Mouse (Mus musculus) lung, postnatal 10 days (tissue): Measurements from ENCODE around the gene Lcn12.

Experiments used
- DNase-seq: peaks from one replicate; pipeline ENCODE4 v3.0.0; 2021

Lcn12 gene

DNA sequence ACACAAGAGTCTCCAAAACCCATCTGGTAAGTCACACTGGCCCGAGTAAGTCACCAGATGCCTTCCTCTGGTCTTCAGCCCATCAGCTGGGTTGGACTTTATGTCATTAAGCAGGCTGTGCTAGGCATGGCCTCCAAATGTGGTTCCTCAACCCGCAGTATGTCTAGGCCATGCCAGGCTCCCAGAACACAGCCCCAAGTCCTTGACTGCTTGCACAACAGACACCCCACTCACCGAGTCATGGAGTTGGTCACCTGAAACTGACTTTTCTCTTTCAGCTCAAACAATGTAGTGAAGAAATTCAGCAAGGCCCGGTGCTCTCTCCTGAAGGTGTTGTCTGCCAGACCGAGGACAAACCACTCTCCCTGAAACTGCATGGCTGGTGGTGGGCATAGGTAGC lies 723 bp downstream of the Lcn12 start:
- no peak for DNase-seq

GRCm38 (mm10) chr2:25488671-25489068 lies 5.0 kb downstream of the Lcn12 start:
- no peak for DNase-seq

DNA sequence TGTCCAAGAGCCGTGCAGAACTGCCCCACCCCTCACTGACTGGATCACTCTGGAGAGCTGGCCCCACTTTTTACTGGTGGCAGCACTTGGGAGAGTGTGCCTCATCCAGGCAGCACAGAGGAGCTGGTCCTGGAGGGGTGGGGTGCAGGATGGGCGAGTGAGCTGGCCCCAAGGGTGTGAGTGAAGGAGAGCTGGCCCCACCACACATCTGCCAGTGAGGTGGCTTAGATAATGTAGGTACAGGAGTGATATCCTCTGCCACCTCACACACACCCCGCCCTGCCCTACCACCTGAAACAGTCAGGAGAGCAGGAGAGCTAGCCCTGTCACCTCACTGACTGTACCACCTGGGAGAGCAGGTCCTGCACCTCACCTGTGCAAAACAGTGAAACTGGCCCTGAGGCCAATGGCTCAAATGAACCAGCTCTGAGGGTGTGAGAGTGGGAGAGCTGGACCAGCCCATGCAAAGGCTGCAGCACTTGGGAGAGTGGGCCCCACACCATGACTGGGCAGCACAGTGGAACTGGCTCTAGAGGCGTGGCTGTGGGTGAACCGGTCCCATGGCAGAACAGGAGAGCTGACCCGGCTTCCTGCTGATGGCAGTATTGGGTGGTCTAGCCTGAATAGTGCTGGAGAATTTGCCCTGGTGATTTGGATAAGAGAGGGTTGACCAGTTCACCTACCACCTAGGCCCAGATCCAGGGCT lies 5.6 kb downstream of the Lcn12 start:
- no peak for DNase-seq

DNA sequence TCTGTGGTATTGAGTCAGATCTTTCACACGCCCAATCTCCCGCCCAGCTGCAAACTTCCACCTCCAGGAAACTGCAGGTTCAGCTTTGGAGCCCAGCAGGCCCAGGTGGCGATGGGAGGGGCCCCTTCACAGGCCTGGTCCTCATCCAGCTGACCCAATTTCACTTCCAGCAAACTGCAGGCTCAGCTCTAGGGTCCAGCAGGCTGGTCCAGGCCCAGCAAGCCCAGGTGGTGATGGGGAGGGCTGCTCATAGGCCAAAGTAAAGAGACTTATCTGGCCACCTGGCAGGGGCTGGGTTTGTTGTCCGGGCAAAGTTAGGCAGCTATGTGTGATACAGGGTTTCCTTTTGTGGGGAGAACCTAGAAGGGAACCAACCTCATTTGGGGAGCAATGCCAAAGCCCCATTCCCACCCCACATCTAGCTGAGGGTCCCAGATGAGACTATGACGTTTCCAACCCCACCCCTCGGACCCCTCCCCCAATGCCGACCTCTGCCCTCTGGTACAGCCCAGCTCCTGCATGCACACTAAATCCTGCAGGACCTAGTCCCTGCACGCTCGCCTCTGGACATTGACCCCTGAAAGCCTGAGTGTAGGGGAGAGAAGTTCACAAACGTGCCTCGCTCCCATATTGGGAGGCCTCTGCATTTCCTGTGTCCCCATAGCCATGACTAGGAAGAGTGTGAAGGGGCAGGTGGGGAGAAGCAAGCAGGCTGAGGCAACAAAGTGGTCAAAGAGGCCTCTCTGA lies 8.6 kb downstream of the Lcn12 start:
- no peak for DNase-seq

DNA sequence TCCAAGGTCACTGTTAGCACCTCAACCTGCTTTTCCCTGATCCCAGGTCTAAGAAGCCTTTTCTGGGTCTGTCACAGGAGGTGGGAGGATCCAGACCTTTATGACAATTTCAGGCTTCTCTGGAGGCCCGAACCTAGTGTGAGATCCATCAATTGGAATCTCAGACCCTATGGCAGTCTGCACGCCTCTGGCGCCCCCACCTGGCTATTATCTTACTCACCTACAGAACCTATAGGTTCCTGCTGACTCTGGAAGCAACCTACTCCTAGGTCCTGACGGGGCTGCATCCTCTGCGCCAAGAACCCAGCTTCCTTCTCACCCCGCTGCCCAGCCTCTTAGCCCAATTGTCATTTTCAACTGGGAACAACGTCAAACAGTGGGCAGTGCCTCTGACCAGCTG lies 10.7 kb downstream of the Lcn12 start:
- DNase-seq = no peak

- DNase-seq = no peak
These were observed 13.2 kb downstream of the Lcn12 start for GRCm38 (mm10) chr2:25480541-25480940.

- DNase-seq = no peak
These were observed 14.0 kb downstream of the Lcn12 start for GRCm38 (mm10) chr2:25479551-25480311.

DNA sequence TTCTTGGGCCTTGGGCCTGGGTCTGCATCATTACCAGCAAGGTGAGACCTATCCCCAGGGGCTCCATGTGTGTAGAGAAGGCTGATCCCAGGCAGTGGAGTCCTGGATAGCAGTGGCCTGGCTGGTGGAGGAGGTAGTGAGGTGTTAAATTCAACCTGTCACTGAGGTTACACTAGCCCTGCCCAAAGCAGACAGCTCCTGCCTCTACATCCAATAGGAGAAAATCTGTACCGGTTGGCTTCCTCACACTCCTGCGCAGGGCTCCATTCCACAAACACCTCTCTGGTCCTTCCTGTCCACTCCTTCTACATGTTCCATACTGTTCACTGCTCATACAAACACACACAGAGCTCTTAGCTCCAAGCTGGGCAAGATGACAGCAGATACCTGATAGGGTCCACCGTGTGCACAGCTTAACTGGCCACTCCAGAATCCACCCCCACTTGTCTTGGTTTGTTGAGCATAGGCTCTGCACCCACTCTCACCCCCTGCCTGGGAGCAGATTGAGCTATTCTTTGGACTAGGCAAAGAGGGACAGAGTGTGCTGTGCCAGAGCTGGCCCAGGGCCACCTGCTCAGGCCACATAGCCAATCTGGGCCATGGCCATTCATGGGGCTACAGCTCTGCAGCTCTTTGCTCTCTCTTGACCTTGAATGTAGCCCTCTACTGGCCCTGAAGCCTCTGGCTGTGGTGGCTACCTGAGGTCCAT lies 15.6 kb downstream of the Lcn12 start:
- no peak for DNase-seq

- no peak for DNase-seq
These were observed 16.2 kb downstream of the Lcn12 start for GRCm38 (mm10) chr2:25477541-25477940.

- no peak for DNase-seq
These were observed 21.2 kb downstream of the Lcn12 start for GRCm38 (mm10) chr2:25472550-25472949.

DNA sequence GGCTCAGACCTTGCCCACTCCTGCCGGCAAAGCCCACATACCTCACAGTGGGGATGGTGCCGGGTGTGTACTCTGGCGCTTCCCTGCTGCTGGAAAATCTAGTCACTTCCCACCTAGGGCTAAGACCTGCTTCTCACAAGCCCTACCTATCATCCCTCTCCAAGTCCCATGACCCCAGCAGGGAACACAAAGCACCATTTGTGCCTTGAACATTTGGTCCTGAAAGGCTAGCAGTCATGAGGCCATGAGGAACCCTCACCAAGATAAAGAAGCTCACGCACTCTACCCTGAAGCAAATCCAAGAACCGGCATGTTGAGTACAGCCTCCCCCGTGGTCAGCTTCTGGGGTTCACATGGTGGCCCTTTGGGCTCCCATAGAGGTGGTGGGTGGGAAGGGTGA lies 23.7 kb downstream of the Lcn12 start, which contains the start of gene Ptgds:
Gene Ptgds, minus strand, starts transcription at position 78 of the 400 bp plus-strand sequence.
- no peak for DNase-seq

DNA sequence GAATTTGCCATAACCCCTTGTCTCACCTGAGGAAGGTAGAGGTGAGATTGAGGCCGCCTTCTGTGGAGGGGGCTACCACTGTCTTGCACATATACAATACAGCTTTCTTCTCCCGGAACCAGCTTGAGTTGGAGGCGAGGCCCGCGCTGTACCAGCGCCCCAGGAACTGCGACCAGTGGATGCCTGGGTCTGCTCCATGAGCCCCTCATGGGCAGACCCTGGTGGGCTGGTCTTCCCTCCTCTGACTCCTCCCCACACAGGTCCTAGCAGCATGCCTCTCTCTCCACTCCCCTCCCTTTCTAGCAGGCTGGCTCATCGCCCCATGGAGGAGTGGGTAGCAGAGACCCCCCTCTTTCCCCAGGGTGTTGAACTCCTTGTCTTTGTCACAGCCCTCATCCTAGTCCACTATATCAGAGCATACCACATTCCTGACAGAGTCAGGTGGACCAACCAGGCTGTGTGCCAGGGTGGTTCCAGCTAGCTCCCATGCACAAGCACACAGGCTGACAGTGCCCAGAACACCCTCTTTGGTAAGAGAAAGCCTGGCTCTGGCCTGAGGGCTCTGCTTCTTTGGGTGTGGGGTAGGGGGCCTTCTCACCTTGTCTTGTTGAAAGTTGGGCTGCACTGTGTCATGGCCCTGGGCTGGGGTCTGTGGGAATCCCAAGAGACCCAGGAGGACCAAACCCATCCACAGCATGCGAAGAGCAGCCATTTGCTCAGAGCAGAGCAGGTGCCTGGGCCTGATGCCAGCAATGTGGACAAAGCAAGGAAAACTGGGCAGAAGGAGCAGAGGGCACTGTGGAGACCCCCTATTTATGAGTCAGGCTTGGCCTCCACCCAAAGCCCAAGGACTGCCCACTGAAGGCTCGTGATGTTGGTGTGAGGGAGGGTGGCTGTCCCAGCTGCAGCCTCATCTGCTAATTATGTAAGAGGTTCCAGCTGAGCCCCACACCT lies 24.5 kb downstream of the Lcn12 start:
- DNase-seq = peak; percentile 32

DNA sequence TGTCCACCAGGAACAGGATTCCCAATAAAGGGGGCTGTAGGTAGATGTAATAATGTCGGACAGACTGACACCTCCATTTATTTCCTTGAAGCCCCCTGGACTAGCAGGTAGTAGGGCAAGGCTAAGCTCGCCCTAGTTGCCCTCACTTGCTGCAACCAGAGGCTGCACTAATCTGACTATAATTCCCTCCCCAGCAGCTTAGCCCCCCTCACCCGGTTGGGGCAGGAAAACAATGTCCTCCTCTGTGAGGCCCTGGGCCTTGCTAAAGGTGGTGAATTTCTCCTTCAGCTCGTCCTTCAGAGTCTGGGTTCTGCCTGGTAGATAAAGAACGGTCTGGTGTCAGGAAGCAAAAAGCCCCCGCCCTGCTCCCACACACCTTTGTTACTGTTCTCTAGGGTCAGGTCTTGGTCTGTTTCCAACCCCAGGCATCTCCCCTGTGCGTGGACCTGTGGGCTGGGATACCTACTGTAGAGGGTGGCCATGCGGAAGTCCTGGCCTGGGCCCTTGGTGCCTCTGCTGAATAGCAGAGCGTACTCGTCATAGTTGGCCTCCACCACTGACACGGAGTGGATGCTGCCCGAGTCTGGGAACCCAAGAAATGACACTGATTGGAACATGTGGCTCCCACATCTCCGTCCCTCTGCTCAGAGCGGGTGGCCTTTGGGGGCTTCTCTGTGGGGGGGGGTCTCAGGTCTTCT lies 26.0 kb downstream of the Lcn12 start:
- no peak for DNase-seq

- peak; percentile 29 for DNase-seq
These were observed 27.7 kb downstream of the Lcn12 start for GRCm38 (mm10) chr2:25465816-25466635.

- no peak for DNase-seq
These were observed 28.5 kb downstream of the Lcn12 start for GRCm38 (mm10) chr2:25465256-25465655.

DNA sequence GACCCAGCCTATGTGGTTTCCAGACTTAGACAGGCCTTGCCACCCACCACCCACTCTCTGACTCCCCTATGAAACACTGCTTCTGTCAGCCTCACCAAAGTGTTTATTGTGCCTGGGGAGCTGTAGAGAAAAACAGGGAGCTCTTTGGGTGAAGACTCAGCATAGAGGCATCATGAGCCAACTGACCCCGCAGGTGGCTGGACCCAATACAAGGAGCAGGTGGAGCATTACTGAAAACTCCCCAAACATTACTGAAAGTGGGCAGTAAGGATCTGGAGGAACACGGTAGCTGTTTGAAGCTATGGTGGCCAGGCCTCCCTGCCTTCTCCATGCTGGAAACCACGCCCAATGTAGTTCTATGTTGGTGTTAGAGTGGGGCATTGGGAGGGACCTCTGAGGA lies 30.1 kb downstream of the Lcn12 start:
- DNase-seq = no peak

DNA sequence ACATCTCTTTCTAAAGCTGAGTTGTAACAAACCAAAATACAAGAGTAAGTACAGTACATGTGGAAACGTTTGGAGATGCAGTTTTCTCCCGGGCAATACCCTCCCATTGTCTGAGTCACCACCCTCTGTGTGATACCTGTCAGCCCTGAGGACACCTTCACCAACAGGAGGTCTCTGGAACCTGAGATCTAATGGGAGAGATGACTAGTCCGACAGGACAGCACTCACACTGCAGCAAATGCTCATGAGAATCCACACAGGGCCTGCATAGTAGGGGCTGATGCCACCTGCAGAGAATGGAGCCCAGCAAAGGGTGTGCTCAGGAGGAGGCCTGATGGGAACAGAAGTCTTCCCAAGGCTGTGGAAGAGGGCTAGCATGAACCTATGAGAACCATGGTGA lies 32.3 kb downstream of the Lcn12 start:
- no peak for DNase-seq

GRCm38 (mm10) chr2:25460551-25461309 lies 33.0 kb downstream of the Lcn12 start, which contains the start of gene Paxx:
Gene Paxx (minus strand): TSS chr2:25461094.
- DNase-seq = peak; percentile 96

GRCm38 (mm10) chr2:25460135-25460534 lies 33.6 kb downstream of the Lcn12 start:
- no peak for DNase-seq
